ENCODE assay signal across 8 mouse cellular contexts in the genomic region with DNA sequence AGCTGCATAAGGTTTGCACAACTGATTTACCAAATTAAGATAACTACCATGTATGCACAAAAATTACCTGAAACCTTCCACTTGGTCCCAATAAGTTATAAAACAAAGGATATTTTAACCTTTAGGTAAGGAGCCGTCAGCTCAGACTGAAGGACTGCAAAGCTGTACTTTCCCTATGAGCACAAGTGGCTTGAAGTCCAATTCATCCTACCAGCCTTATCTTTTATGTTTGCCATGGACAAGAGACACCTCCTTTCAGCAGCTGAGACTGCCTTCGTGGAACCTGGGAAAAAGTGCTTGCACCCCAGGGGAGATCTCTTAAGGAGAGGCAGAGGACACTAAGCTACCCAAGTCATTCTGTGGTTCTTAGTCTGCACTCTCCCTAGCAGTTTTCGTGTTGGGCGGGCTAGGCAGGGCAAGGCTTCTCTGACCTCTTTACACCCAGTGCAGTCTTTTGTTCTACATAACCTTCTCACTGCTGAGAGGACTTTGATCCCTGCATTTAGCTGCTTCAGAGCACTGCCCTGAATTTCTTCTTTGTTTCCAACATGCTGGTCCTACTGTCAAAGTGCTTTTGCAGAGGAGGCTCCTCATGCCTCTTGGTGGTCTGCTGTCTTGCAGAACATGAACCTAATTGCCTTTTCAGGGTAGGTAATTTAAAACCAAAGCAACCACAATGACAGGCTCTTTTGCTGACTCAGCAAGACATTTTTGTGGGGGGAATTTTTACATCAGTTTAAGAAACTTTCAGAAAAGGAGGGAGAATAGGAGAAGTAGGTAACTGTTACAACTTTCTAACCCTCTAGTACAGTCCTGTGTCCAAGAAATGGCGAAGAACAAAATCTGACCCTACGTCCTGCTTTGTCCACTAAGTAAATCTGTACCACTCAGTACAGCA. TPM values are rescaled to one million over a fixed set of nuclear protein-coding genes. Genes with fewer than 3 reads are reported as not detected.
DNase-seq lines count a peak whose midpoint lies in the region; ATAC-seq lines count a peak whose summit lies in the region.
"Had no signal": no experiment of that assay in that cellular context is flagged by ENCODE, and none has a peak within 500 bp of the region (broad histone marks: within the 10 kb centered on the region; RNA-seq: fewer than 3 reads in every experiment).

No protein-coding gene starts in this region.

- no peak overlapping the region for H3K9ac ChIP-seq in hindbrain, embryonic 16.5 days (ENCODE audit: low read depth, low read length)
- H3K9ac ChIP-seq in embryonic facial prominence, embryonic 13.5 days = no peak overlapping the region
- no peak overlapping the region for H3K9ac ChIP-seq in limb, embryonic 12.5 days (replicated peaks)

- peaks cover 94% of the 10 kb centered on the region for H3K36me3 ChIP-seq in hindbrain, embryonic 10.5 days
- H3K36me3 ChIP-seq in hindbrain, embryonic 16.5 days (ENCODE audit: control insufficient read depth, insufficient read depth, low read length) = 0 out of 2 replicates have a peak, but pooled peaks cover 6% of the 10 kb centered on the region
- peaks cover 67% of the 10 kb centered on the region for H3K36me3 ChIP-seq in embryonic facial prominence, embryonic 13.5 days
- H3K36me3 ChIP-seq in limb, embryonic 12.5 days = peaks cover 82% of the 10 kb centered on the region

- no peak for ATAC-seq in hindbrain, embryonic 16.5 days
- no peak for ATAC-seq in embryonic facial prominence, embryonic 13.5 days (ENCODE audit: insufficient number of reproducible peaks, insufficient read depth, low FRiP score, low TSS enrichment, low read depth)
- no peak for ATAC-seq in limb, embryonic 12.5 days (ENCODE audit: insufficient number of reproducible peaks, insufficient read depth, low FRiP score, low TSS enrichment, low read depth)

- DNase-seq in hindbrain, embryonic 10.5 days (ENCODE audit: low spot score) = peak; percentile 40
- DNase-seq in R1 (ENCODE audit: low read depth, low spot score) = peak; percentile 90
- DNase-seq in layer of hippocampus, adult 18-20 months (ENCODE audit: low spot score in 2 of 2) = no peak
- DNase-seq in adrenal gland, postnatal 36 days = no peak

- peak overlapping the region; percentile 67 for H3K27ac ChIP-seq in hindbrain, embryonic 10.5 days
- H3K27ac ChIP-seq in hindbrain, embryonic 16.5 days (ENCODE audit: low read depth, low read length) = no peak overlapping the region
- H3K27ac ChIP-seq in embryonic facial prominence, embryonic 13.5 days = peak overlapping the region; percentile 85
- peak overlapping the region; percentile 74 for H3K27ac ChIP-seq in limb, embryonic 12.5 days

- no peak overlapping the region for H3K4me3 ChIP-seq in hindbrain, embryonic 10.5 days
- no peak overlapping the region for H3K4me3 ChIP-seq in hindbrain, embryonic 16.5 days (ENCODE audit: low read length)
- no peak overlapping the region for H3K4me3 ChIP-seq in embryonic facial prominence, embryonic 13.5 days
- H3K4me3 ChIP-seq in limb, embryonic 12.5 days (replicated peaks) = no peak overlapping the region
- H3K4me3 ChIP-seq: megakaryocyte, embryonic 14.5 days had no signal

- no peak overlapping the region for H3K4me2 ChIP-seq in hindbrain, embryonic 16.5 days (ENCODE audit: low read length)
- H3K4me2 ChIP-seq in embryonic facial prominence, embryonic 13.5 days = no peak overlapping the region
- H3K4me2 ChIP-seq in limb, embryonic 12.5 days = no peak overlapping the region

- H3K27me3 ChIP-seq in hindbrain, embryonic 10.5 days (ENCODE audit: insufficient read depth, poor library complexity, severe bottlenecking) = no peaks in the 10 kb centered on the region
- no peaks in the 10 kb centered on the region for H3K27me3 ChIP-seq in hindbrain, embryonic 16.5 days (replicated peaks; ENCODE audit: control insufficient read depth, insufficient read depth, low read length)
- H3K27me3 ChIP-seq in embryonic facial prominence, embryonic 13.5 days = no peaks in the 10 kb centered on the region
- no peaks in the 10 kb centered on the region for H3K27me3 ChIP-seq in limb, embryonic 12.5 days
- H3K27me3 ChIP-seq: megakaryocyte, embryonic 14.5 days had no signal

- 43% methylated on average over 6 of the region's 6 CpGs for WGBS in hindbrain, embryonic 10.5 days
- WGBS in hindbrain, embryonic 16.5 days = 51% methylated on average over 6 of the region's 6 CpGs
- WGBS in embryonic facial prominence, embryonic 13.5 days = 63% methylated on average over 6 of the region's 6 CpGs
- WGBS in limb, embryonic 12.5 days = 68% methylated on average over 6 of the region's 6 CpGs

- H3K4me1 ChIP-seq in hindbrain, embryonic 10.5 days (replicated peaks) = peaks cover 35% of the 10 kb centered on the region
- H3K4me1 ChIP-seq in hindbrain, embryonic 16.5 days (ENCODE audit: control insufficient read depth, insufficient read depth, low read depth, low read length) = no peaks in the 10 kb centered on the region
- H3K4me1 ChIP-seq in embryonic facial prominence, embryonic 13.5 days = peaks cover 18% of the 10 kb centered on the region
- H3K4me1 ChIP-seq in limb, embryonic 12.5 days (replicated peaks) = peaks cover 22% of the 10 kb centered on the region

- no peaks in the 10 kb centered on the region for H3K9me3 ChIP-seq in hindbrain, embryonic 10.5 days
- H3K9me3 ChIP-seq in hindbrain, embryonic 16.5 days (ENCODE audit: control insufficient read depth, low read length) = no peaks in the 10 kb centered on the region
- H3K9me3 ChIP-seq in embryonic facial prominence, embryonic 13.5 days = no peaks in the 10 kb centered on the region
- H3K9me3 ChIP-seq in limb, embryonic 12.5 days = no peaks in the 10 kb centered on the region
- H3K9me3 ChIP-seq: megakaryocyte, embryonic 14.5 days had no signal

RNA-seq across cellular contexts. Expression of gene Ddc, which starts 44.6 kb away (rescaled TPM):
- polyA plus RNA-seq in hindbrain, embryonic 10.5 days (2016; fragmentation: Nextera tagmentation; extraction: Ambion mirVana) = 10.2 TPM in 2 replicates
- polyA plus RNA-seq in hindbrain, embryonic 16.5 days (2015; fragmentation: Nextera tagmentation; extraction: Ambion mirVana) = 10.6 and 11.9 TPM in 2 replicates
- 5.3 and 5.8 TPM in 2 replicates for polyA plus RNA-seq in embryonic facial prominence, embryonic 13.5 days (2015; fragmentation: Nextera tagmentation; extraction: Ambion mirVana)
- 11.9 and 13.0 TPM in 2 replicates for polyA plus RNA-seq in limb, embryonic 12.5 days (2016; fragmentation: Nextera tagmentation; extraction: Ambion mirVana)
- 1 to 10 TPM; 7.7 to 8.1 TPM for total RNA-seq in layer of hippocampus, adult 18-20 months (2021)
- 10 to 100 TPM; 46.6 to 59.1 TPM for total RNA-seq in adrenal gland, postnatal 36 days (2021)

Comparison
In these comparisons a context has a peak if more than half of its experiments do, and no peak if none do; other contexts are left out.
1. DNase-seq: peak in hindbrain, embryonic 10.5 days (single experiment) and R1 (single experiment); none in layer of hippocampus, adult 18-20 months (0 of 2) and adrenal gland, postnatal 36 days (0 of 2).